Mouse (Mus musculus) liver, postnatal 0 days (tissue): ENCODE measurements around the gene Gal3st2c. TPM values are rescaled to one million over a fixed set of nuclear protein-coding genes. Genes with fewer than 3 reads are reported as not detected.
"Not testable (repeated sequence)": the region's sequence is repeated elsewhere in the genome, so short reads cannot be mapped to it uniquely, and the experiment has no call there.

Experiments
- ATAC-seq: fragments of 200-750 bp; cut with Nextera tagmentation; 2 replicates; pipeline ENCODE4 v1.8.0; 2017; ENCODE audit warnings: mild to moderate bottlenecking, moderate library complexity
- DNase-seq: peaks from one replicate; pipeline ENCODE4 v3.0.0-alpha.2; 2016
- H3K27ac ChIP-seq: fragments of 300-500 bp; sonication (generic); 2 replicates; pipeline ENCODE4 v1.5.1; 2014; ENCODE audit warnings: antibody characterized with exemption, moderate library complexity, mild to moderate bottlenecking, low read depth
- H3K27me3 ChIP-seq: fragments of 300-500 bp; sonication (generic); 2 replicates; pipeline ENCODE4 v1.6.1; 2014; ENCODE audit warnings: low read length, control low read depth, mixed read lengths; ENCODE audit not compliant: insufficient read depth
- H3K36me3 ChIP-seq: fragments of 300-500 bp; sonication (generic); replicated peaks from 2 replicates; pipeline ENCODE4 v1.6.1; 2014; ENCODE audit warnings: mild to moderate bottlenecking, control low read depth, low read length, moderate library complexity, mixed read lengths; ENCODE audit not compliant: insufficient read depth
- H3K4me1 ChIP-seq: fragments of 300-500 bp; sonication (generic); 2 replicates; pipeline ENCODE4 v1.6.1; 2014; ENCODE audit warnings: antibody characterized with exemption, mild to moderate bottlenecking, control low read depth; ENCODE audit not compliant: insufficient read depth
- H3K4me2 ChIP-seq: fragments of 300-500 bp; sonication (generic); 2 replicates; pipeline ENCODE4 v1.6.1; 2014; ENCODE audit warnings: low read depth, mild to moderate bottlenecking, low read length, moderate library complexity, mixed read lengths
- H3K4me3 ChIP-seq: fragments of 300-500 bp; sonication (generic); 2 replicates; pipeline ENCODE4 v1.5.1; 2014; ENCODE audit warnings: low read depth, low read length
- H3K9ac ChIP-seq: fragments of 300-500 bp; sonication (generic); replicated peaks from 2 replicates; pipeline ENCODE4 v1.6.1; 2014; ENCODE audit warnings: mild to moderate bottlenecking, moderate library complexity
- H3K9me3 ChIP-seq: fragments of 300-500 bp; sonication (generic); 2 replicates; pipeline ENCODE4 v1.6.1; 2016; ENCODE audit warnings: mild to moderate bottlenecking, control low read depth, low read length, mixed read lengths
- WGBS: fragments of 180-500 bp; shearing (Covaris S2); extraction: QIAGEN DNeasy Blood & Tissue Kit; methylation state at CpG from one replicate; pipeline ENCODE4 v1.1.7; 2014; ENCODE audit not compliant: insufficient replicate concordance; 5-methylcytosine and 5-hydroxymethylcytosine counted together
- polyA plus RNA-seq: library from polyadenylated mRNA; unstranded; fragments of >200 nt; fragmentation: Nextera tagmentation; extraction: Ambion mirVana; gene quantifications from 2 replicates; pipeline ENCODE4 v1.2.1, GENCODE M21; 2015

The Gal3st2c gene
- polyA plus RNA-seq, result not detected in 2 replicates

DNA sequence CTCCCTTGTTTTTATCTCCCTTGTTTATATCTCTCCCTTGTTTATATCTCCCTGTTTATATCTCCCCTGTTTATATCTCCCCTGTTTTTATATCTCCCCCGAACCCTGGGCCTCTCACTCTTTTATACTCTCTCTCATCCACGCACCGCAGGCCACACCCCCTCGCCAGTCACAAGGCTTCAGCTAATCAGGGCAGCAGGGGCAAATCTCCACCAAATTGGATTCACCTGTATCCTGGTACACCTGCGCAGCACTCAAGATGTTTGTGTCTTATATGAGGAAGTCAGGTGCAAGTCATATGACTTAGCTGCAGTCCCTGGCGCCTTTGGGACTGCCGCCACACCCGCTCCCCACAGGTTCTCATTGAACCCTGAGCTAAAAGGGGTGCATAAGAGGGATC is at the start of gene Gal3st2c:
TSS of gene Gal3st2c (plus strand) at position 301 of the 400 bp plus-strand sequence.
- DNase-seq, result not testable (repeated sequence)

GRCm38 (mm10) chr1:93949087-93949486 is 41.2 kb upstream of the Gal3st2c start:
- not testable (repeated sequence) for H3K27me3 ChIP-seq, H3K4me1 ChIP-seq, H3K36me3 ChIP-seq, H3K9me3 ChIP-seq, H3K9ac ChIP-seq, DNase-seq, H3K4me2 ChIP-seq, H3K4me3 ChIP-seq, ATAC-seq, H3K27ac ChIP-seq
- WGBS, result no CpG with 5 or more reads among the region's 11 CpGs

More for the DNA sequence above, at the start of gene Gal3st2c:
- not testable (repeated sequence) for H3K9me3 ChIP-seq, H3K9ac ChIP-seq, H3K4me1 ChIP-seq, H3K36me3 ChIP-seq, H3K27ac ChIP-seq, ATAC-seq, H3K27me3 ChIP-seq, H3K4me2 ChIP-seq, H3K4me3 ChIP-seq
- WGBS, result 89% methylated on average over 7 of the region's 8 CpGs

DNA sequence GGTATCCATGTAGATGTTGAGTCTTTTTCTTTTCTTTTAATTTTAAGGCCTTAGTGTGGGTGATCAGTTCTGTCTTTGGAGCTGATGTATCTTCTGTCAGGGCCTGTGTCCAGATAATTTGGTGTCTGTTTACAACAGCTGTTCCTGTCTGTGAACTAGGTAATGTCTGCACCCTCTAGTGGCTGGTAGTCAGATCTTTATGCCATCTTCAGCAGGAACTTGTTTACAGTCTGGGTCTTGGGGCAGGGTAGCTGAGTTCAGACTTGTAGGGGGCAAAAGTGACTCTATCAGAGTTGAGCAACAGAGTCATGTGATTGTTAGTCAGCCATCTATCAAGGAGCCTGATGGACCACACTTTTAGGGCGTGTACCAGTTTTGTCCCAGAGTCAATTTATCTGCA is 23.8 kb upstream of the Gal3st2c start:
- H3K36me3 ChIP-seq, H3K9me3 ChIP-seq, H3K4me3 ChIP-seq, H3K4me1 ChIP-seq, H3K27me3 ChIP-seq, H3K27ac ChIP-seq, DNase-seq, H3K9ac ChIP-seq, H3K4me2 ChIP-seq, ATAC-seq: not testable (repeated sequence)
- WGBS, result no CpG with 5 or more reads among the region's 1 CpGs

- WGBS, result 64% methylated on average over 3 of the region's 5 CpGs
- not testable (repeated sequence) for H3K4me2 ChIP-seq, H3K36me3 ChIP-seq, H3K27me3 ChIP-seq, H3K4me1 ChIP-seq, H3K27ac ChIP-seq, DNase-seq, H3K9me3 ChIP-seq, H3K4me3 ChIP-seq, ATAC-seq, H3K9ac ChIP-seq
These were observed 19.9 kb upstream of the Gal3st2c start for GRCm38 (mm10) chr1:93970380-93970779.

GRCm38 (mm10) chr1:93970797-93971196 is 19.5 kb upstream of the Gal3st2c start:
- H3K27ac ChIP-seq, DNase-seq, H3K9me3 ChIP-seq, H3K4me2 ChIP-seq, H3K36me3 ChIP-seq, H3K4me1 ChIP-seq, H3K27me3 ChIP-seq, ATAC-seq, H3K9ac ChIP-seq, H3K4me3 ChIP-seq: not testable (repeated sequence)
- no CpG with 5 or more reads among the region's 4 CpGs for WGBS

- not testable (repeated sequence) for H3K9ac ChIP-seq, H3K36me3 ChIP-seq, H3K4me2 ChIP-seq, H3K4me1 ChIP-seq, H3K4me3 ChIP-seq, DNase-seq, ATAC-seq, H3K9me3 ChIP-seq, H3K27ac ChIP-seq, H3K27me3 ChIP-seq
- no CpG with 5 or more reads among the region's 4 CpGs for WGBS
These were observed 14.5 kb upstream of the Gal3st2c start for GRCm38 (mm10) chr1:93975764-93976163.

- ATAC-seq, result peak; percentile 41; the same call in 1 of the 2 replicates
- H3K27me3 ChIP-seq, H3K4me1 ChIP-seq, DNase-seq, H3K36me3 ChIP-seq, H3K9ac ChIP-seq, H3K27ac ChIP-seq, H3K4me2 ChIP-seq, H3K4me3 ChIP-seq, H3K9me3 ChIP-seq: not testable (repeated sequence)
- no CpG with 5 or more reads among the region's 7 CpGs for WGBS
These were observed 12.0 kb upstream of the Gal3st2c start for GRCm38 (mm10) chr1:93978287-93978686.

DNA sequence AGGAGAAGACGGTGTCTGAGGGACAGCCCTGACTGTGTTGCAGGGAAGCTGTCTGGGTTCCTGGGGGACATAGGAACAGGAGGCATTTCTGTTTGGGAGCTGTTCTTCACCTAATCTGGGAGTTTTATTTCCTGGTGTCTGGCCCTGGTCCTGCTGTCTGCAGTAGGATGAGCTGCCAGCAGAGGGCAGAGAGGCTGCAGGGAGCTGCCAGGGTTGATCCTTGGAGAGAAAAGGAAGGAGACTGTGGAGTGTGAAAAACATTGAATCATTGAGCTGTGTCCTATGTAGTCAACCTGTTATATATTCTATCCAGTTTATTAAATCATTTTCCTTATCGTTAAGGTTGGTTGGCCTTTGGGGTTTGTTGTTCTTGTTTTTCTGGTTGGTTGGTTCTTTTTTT is 9.4 kb upstream of the Gal3st2c start:
- WGBS, result no CpG with 5 or more reads among the region's 2 CpGs
- not testable (repeated sequence) for H3K27ac ChIP-seq, H3K4me2 ChIP-seq, ATAC-seq, H3K4me1 ChIP-seq, H3K4me3 ChIP-seq, H3K9ac ChIP-seq, H3K9me3 ChIP-seq, H3K36me3 ChIP-seq, DNase-seq, H3K27me3 ChIP-seq
